Mouse (Mus musculus) gastrocnemius, postnatal 14 days (tissue): ENCODE data around the gene Olfml2b. TPM values are rescaled to one million over a fixed set of nuclear protein-coding genes. Genes with fewer than 3 reads are reported as not detected.
A peak's percentile ranks its signal among the peaks of the same experiment; 100 is the strongest.

ENCODE experiments used
- DNase-seq: peaks from one replicate; pipeline ENCODE4 v3.0.0; 2021; ENCODE audit warnings: mixed read lengths
- intact Hi-C: fragments of 180-260 bp; cut with DNase I; formaldehyde crosslinking; loops from one replicate; pipeline ENCODE4 v1.15.1; 2025; ENCODE audit warnings: low total_unique reads
- long read RNA-seq, 2 experiments: library from polyadenylated mRNA; stranded (forward); transcript quantifications; one replicate each; pipeline ENCODE4 v2.0.0; 2021
- total RNA-seq, 2 experiments: library from RNA; stranded (reverse); gene quantifications; 2 replicates each; pipeline ENCODE4 v1.2.3; 2021

Gene Olfml2b
- 10 to 100 TPM; 27.6 to 35.9 TPM for total RNA-seq
- long read RNA-seq, experiment 1, transcript Olfml2b-201 (8 exons, 3,095 nt): major isoform, 38 of 41 reads
- long read RNA-seq, experiment 1, partial matches to known transcripts: 0 of 41 reads
- long read RNA-seq, experiment 1, other reads (novel, unspliced or antisense): 3 of 41 reads
- long read RNA-seq, experiment 2, transcript Olfml2b-201 (8 exons, 3,095 nt): major isoform, 40 of 47 reads
- long read RNA-seq, experiment 2, partial matches to known transcripts: 3 of 47 reads
- long read RNA-seq, experiment 2, other reads (novel, unspliced or antisense): 4 of 47 reads

DNA sequence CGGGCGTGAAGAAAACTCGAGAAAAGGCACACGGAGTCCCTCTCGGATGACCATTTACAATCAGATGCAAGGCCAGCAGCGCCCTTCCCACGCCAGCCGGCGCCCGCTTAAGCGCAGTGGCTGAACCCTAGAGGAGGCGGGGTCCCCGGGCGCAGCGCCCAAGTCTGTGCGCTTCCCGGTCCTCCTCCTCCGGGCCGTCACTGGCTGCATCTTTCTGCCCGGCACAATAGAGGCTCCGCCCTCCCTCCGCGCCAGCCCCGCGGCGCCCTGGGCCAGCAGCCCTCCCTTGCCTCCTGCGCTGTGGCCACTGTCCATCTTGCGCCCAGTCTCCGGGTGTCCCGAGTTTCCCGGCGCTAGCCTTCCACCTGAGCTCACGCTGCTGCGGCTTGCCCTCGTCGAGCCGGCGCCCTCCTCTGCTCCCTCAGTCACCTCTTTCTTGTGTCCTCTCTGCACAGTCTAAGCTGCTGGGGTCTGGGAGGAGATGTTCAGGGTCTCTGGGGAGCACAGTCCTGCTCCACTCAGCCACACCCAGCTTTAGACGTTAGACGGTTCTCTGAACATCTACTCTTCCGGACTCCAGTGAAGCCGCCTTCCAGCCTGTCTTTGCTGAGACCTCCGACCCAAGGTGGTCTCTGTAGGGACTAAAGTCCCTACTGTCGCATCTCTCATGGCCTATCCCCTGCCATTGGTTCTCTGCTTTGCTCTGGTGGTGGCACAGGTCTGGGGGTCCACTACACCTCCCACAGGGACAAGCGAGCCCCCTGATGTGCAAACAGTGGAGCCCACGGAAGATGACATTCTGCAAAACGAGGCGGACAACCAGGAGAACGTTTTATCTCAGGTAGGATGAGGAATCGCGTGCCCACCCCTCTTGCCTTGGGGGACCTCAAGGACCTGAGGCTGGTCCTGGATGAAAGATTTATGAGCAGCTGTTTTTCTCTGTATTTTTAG lies at the start of gene Olfml2b:
Gene Olfml2b (plus strand): TSS at position 278 of the 951 bp plus-strand sequence.
- intact Hi-C loops: no loop called here
- peak; percentile 93 for DNase-seq

DNA sequence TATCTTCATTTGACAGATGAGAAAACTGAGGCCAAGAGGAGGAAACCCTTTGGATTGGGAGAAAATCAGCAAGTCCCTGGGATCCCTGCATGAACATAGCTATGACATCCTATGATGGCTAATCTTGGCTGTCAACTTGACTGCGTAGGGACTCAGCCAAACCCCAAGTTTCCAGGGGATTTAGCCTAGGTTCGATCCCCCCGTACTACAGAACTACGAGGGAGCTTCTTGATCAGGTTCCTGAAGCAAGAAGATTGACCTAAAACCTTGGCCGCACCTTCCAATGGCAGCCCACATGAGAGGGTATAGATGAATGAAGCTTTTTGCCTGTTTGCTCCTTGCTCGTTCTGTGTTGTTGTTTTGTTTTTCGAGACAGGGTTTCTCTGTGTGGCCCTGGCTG lies 49.8 kb upstream of the Olfml2b start:
- intact Hi-C loops: no loop called here
- DNase-seq: no peak

DNA sequence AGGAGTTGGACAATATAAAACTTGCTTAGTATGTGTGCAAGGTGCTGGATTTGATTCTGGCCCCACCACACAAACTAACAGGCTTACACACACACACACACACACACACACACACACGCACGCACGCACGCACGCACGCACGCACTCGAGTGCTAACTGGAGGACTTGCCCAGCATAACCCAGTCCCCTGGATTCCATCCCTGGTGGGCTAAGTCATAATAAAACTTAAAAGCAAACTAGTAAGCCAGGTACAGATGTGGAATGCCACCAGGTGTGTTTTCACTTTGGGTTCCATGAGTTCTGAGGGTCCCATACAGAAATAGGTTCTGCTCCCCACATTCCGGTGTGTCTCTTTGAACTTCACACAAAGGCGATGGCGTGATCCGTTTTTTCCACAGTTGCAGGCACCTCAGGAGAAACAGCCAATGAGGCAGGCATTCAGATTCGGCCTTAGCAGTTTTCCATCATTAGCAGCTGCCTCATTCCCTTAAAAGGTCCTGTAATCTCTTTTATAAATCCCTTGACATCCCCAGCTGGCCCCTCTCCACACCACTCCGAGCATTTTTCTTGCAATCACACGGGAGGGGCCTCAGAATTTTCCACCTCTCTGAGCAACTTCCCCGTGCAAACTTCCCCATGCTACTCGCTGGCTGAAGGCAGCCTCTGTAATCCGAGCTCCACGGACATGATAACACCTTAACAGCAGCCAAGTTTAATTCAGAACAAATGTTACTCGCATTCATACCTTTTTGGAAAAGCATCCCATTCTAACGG lies 38.9 kb upstream of the Olfml2b start:
- intact Hi-C loops: loop anchor here (10.0 kb wide), 1 partner anchor 391 kb away; the partner anchor contains the start of gene Uhmk1
- DNase-seq: no peak

DNA sequence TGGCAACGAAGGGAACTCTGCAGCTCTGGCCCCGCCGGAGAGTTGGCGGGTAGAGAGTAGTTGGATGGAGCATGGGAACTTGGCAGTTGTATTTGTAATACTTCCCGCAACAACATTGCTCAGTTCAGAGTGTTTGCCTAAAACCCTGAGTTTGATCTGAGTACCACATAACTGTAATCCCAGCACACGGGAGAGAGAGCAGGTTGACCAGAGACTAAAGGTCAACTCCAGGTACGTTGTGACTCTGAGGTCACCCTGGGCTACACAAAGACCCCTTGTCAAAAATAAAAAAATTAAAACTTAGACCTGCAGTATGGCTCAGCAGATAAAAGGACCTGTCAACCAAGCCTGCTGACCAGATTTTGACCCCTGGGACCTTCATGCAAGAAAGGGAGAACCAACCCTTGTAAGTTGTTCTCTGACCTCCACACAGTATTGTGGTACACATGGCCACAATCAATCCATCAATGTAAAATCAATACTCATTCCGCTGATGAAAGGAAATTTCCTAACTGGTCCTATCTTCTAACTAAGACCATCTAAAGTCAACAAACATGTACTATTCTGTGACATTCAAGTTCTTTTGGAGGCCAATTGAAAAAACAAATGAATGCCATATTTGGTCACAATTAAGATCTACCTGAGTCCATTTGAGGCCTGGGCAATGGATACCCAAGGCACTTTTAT lies 37.0 kb upstream of the Olfml2b start:
- no peak for DNase-seq
- intact Hi-C loops: loop anchor here (10.0 kb wide), 1 partner anchor 393 kb away; the partner anchor contains the start of gene Uhmk1

DNA sequence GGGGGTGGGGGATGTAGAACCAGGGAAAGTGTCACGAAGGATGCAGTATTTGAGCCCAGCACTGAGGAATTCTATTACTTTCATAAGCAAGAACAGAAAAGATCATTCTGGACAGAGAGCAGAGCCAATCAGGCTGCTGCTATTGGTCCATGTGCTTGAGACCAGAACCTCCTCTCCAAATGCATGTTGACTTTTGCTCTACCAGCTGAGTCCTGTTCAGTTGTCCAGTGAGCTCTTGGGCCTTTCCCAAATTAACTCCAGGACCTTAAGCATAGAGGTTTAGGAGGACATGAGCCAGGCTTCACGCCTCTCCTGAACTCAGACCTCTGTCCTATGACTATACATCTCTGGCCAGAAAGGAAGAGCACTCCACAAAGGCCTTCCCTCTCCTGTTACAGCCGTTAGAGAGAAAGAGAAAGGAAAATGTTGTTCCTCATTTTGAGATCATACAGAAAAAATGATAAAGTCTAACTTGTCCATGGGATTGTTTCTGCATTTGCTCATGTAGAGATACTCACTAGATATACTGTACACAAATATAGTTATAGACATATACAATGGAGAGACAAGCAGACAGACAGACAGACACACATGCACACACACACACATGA lies 35.8 kb upstream of the Olfml2b start:
- no peak for DNase-seq
- intact Hi-C loops: loop anchor here (10.0 kb wide), 1 partner anchor 394 kb away; the partner anchor contains the start of gene Uhmk1

DNA sequence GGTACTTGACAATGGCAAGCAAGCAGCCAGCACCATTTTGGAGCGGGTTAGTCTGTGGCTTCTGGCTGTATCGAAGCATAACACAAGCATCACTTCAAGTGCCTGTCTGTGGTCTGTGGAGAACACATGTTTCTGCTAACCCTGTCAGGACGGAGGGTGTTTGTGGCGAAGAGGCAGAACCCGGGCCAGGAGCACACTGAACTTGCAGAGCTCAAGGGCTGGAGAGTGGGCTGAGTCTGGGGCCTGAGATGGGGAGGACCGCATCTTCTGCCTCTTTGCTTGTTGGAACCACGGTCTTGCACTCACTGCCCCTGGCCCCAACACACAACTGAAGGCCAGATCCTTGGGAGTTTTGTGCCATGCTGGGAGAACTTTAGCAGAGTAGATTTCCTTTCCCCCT lies 34.5 kb upstream of the Olfml2b start:
- intact Hi-C loops: loop anchor here (5.0 to 10.0 kb wide), 2 partner anchors 318 to 395 kb away; partner anchors contain the start of gene Uhmk1
- DNase-seq: no peak

DNA sequence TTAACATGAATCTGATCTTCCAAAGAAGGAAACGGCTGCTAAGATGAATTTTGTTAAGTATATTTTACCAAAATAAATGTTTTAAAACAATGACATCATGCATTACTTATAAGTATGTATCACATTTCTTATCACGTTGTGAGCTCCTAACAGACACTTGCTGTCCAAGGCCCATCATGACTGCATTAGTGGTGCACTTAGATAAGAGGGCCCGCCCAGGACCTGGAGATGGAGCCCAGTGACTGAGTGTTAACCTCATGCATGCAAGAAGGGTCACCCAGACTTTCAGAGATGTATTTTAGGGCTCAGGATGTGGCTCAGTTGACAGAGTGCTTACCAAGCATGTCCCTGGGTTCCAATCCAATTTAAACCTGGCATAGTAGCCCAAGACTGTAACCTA lies 34.0 kb upstream of the Olfml2b start:
- DNase-seq: no peak
- intact Hi-C loops: loop anchor here (5.0 kb wide), 1 partner anchor 318 kb away; no protein-coding TSS in a partner anchor

DNA sequence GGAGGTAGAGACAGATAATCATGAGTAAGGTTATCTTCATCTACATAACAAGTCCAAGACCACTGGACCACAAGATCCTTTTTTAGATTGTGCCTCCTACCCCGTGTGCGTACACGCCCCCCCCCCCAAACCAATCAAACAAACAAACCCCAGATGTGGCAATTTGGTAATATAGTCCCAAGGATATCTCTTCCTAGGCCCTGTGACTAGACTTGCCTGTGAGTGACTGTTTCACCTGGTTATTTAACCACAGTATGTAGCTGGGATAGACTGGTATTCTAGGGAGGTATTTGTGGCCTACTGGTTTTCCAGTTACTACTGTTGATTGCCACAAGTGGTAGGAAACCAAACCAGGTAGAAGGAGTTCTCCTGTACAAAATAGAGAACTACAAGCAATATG lies 33.6 kb upstream of the Olfml2b start:
- no peak for DNase-seq
- intact Hi-C loops: loop anchor here (5.0 kb wide), 1 partner anchor 318 kb away; no protein-coding TSS in a partner anchor

DNA sequence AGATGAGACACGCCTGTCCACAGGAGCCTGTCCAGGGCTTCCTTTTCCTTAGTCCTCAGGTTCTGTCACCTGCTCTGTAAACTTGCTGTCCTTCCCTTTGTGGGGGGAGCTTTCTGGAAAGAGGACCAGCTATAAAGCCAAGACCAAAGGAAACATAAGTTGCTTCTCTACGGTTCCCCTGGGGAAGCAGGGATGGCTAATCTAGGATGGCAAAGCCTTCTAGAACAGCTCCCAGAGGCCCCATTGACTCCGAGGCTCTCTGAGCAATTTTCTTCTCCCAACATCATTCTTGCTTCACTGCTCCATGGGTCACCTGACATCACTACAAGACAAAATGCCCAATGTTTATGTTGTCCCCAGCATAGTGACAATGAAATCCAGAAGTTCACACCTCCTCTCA lies 32.7 kb upstream of the Olfml2b start:
- intact Hi-C loops: loop anchor here (5.0 kb wide), 1 partner anchor 319 kb away; no protein-coding TSS in a partner anchor
- no peak for DNase-seq

DNA sequence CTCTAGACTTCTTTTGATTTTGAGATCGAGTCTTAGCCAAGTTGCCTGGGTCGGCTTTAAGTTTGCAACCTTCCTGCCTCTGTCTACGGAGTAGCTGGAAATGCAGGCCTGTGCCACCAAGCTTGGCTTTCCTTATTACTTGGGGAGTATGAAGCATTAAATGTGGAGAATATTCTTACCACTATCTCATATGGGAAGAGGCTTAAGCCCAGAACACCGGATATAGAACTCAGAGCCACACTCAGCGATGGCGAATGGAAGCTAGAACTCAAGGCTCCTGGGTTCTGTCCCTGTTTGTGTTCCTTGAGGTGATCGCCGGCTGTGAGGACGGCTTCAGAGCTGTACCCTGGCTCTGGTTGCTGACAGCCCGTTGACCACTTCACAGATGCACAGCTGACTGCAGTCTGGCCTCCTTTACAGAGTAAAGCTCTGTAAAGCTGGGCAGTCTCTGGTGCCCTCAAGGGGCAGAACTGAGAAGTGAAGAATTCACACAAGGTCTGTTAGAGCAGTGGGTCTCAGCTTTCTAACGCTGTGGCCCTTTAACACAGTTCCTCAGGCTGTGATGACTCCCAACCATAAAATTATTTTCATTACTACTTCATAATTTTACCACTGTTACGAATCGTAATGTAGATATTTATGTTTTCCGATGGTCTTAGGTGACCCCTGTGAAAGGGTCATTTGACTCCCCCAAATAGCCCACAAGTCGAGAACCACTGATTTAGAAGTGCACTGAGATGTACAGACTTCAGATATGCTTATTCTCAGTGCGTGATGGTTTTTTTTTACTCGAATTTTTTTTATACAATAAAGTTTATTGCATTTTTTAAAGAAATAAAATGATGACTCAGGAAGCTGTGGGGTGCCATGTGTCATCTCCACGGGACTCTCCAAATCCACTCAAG lies 31.1 kb upstream of the Olfml2b start:
- intact Hi-C loops: loop anchor here (5.0 kb wide), 1 partner anchor 321 kb away; no protein-coding TSS in a partner anchor
- DNase-seq: peak; percentile 66

DNA sequence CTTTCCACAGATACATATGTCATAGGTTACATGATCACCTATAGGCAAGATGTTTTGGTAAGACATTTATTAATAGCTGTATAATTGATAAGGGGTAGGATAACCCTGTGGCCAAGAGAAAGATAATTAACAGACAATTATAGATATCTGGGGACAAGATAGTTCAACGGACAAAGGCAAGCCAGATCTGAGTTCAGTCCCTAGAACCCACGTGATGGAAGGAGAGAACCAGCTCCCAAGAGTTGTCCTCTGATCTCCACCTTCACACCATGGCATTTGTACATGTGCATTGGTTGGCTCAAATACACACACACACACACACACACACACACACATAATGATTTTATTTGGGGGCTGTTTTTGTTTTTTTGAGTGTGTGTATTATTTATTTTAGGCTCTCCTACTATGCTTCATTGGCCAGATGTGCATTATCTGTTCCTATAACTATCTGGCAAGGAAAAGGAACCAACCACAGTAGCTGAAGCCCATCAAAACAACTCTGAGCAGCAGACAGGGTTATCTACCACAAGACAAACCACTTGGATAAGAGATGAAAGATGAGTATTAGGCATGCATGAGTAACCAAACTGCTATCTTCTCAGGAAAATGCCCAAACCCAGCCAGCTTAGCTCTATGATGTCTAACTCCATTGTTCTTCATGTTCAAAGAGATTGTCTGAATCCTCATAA lies 24.5 kb upstream of the Olfml2b start:
- no peak for DNase-seq
- intact Hi-C loops: no loop called here

DNA sequence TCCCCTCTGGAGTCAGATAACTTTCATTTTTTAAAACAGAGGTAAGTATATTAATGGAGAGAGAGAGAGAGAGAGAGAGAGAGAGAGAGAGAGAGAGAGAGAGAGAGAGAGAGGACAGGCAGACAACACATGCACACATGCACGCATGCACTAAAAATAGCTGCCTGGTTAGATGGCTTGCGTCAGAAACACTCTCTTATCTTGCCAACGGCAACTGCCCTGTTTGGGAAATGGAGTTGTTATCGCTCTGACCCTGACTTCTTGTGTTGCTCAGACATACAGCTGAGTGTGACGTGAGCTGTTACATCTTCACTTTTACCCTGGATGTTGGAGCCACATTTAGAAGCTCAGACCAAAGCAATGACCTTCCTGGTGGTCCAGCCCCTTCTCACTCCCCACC lies 21.4 kb upstream of the Olfml2b start:
- intact Hi-C loops: no loop called here
- no peak for DNase-seq

DNA sequence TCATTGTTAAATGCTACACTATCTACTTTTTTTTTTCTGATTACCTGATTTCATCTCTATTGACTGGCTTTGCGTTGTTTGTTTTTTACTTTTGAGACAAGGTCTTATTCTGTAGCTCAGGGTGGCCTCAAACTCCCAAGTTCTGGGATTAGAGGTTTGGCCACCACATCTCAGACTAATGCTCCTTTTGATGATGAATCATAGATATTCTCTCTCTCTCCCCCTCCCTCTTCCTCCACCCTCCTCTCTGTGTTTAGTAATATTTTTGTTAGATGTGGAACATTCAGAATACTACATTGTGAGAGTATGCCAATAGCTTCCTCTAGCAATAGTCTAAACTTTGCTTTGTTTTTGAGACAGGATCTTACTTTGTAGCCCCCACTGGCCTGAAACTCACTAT lies 20.9 kb upstream of the Olfml2b start:
- intact Hi-C loops: no loop called here
- no peak for DNase-seq

DNA sequence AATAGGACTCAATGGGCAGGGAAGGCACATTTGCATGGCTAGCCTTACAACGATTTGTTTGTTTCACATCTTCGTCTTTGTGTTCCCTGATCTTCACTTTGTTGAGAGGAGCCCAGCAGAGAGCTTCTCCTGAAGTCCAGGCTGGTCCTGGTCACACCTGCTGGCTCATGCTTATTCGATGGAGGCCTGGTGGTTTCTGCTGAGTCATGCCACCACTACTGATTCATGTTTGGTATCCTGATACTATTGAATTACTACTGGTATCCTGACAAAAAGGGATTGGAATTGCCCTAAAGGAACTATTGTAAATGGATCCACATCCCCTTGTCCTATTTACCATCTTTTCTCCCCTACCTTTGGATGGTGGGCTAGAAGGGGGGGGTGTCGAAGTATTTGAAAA lies 13.8 kb upstream of the Olfml2b start:
- intact Hi-C loops: no loop called here
- DNase-seq: no peak

DNA sequence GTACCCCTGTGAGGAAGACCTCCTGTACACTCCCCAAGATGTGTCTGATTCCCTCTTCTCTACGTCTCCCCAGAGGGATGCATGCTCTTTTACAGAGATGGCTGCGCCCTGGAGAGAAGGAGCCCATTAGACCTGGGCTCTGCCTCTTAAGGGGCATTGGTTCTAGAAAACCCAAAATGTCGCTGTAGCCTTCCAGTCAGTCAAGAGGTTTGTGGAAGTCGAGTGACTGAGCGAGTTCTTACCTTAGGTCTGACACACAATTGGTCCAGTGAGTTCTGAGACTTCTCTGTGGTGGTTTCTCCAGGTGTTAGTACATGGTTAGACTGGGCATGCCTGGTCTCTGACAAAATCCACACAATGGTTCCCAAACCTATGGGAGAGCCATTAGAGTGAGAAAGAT lies 12.8 kb upstream of the Olfml2b start:
- intact Hi-C loops: no loop called here
- DNase-seq: no peak

DNA sequence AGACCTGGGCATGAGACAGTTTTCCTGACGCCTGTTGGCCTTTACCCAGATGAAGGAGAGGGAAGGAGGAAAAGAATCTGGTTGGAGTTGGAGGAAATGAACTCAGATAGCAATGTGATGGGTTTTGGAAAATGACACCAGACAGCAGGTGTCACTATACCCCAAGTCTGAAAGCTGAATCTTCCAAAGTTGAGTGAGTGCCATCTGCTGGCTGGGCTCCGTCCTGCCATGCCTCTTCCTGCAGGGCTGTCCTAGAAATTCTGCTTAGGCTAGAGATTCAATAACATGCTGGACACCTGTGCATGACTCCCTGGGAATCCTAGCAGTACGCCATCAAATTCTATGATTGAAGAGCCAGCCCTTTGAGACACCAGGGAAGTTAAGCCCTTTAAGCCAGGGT lies 11.9 kb upstream of the Olfml2b start:
- peak; percentile 81 for DNase-seq
- intact Hi-C loops: loop anchor here (2.0 kb wide), 1 partner anchor 208 kb away; no protein-coding TSS in a partner anchor

DNA sequence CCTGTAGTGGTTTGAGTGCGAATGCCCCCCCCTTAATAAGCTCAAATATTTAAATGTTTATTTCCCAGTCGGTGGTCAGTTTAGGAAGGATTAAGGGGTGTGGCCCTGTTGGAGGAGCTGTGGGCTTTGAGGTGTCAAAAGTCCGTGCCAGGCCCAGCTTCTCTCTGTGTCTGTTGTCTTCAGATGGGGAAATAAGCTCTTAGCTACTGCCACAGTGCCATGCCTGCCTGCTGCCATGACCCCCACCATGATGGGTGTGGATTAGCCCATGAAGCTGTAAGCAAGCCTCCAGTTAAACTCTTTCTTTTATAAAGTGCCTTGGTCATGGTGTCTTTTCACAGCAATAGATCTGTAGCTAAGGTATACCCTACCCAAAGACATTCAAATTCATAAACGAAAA lies 11.5 kb upstream of the Olfml2b start:
- intact Hi-C loops: loop anchor here (2.0 kb wide), 1 partner anchor 208 kb away; no protein-coding TSS in a partner anchor

More for the DNA sequence above, 11.5 kb upstream of the Olfml2b start:
- DNase-seq: no peak
